Mouse (Mus musculus) gastrocnemius, postnatal 10 days (tissue): ENCODE results near the gene Add2. TPM values are rescaled to one million over a fixed set of nuclear protein-coding genes. Genes with fewer than 3 reads are reported as not detected.

Experiments
- DNase-seq: peaks from one replicate; pipeline ENCODE4 v3.0.0; 2021; ENCODE audit warnings: mixed read lengths
- total RNA-seq, 2 experiments: library from RNA; stranded (reverse); gene quantifications; 2 replicates each; pipeline ENCODE4 v1.2.3; 2021

Gene Add2
- total RNA-seq, 2 experiments from 2014 or later, result 0.68 to 1.9 TPM

DNA sequence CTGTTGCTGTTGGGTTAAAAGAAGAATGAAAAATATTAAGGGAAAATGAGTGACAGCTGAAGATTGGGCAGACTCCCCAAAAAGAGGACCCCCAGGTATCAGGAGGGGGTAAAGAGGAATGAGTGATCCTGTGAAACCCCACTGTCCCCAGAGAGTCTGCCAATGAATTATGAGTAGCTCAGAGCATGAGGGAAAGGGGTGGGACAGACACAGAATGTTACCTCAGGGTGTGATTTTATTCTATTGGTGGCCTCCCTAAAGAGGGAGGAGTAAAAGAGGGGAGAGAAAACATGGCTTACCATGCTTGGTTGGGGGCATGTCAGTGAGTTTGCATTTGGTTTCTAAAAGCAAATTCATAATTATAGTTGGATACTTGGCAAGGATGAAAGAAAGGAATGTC, 50.8 kb downstream of the Add2 start:
- DNase-seq, result no peak

DNA sequence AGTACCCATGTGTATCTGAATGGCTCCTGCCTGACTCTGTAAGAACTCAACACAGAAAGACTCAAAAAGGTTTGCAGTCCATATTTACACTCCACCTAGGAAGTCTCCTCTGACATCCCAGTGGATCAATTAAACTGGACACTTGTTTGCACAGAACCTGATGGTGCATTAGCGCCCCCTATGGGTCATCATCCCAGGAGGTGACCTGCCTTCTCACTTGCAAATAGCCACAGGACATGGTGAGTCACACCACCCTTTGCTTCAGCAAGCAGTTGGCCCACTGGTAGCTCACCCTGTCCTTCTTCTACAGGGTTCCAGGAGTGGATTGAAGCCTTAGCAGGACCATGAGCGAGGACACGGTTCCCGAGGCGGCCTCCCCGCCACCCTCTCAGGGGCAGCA, 57.0 kb downstream of the Add2 start:
- DNase-seq, result peak; percentile 67

DNA sequence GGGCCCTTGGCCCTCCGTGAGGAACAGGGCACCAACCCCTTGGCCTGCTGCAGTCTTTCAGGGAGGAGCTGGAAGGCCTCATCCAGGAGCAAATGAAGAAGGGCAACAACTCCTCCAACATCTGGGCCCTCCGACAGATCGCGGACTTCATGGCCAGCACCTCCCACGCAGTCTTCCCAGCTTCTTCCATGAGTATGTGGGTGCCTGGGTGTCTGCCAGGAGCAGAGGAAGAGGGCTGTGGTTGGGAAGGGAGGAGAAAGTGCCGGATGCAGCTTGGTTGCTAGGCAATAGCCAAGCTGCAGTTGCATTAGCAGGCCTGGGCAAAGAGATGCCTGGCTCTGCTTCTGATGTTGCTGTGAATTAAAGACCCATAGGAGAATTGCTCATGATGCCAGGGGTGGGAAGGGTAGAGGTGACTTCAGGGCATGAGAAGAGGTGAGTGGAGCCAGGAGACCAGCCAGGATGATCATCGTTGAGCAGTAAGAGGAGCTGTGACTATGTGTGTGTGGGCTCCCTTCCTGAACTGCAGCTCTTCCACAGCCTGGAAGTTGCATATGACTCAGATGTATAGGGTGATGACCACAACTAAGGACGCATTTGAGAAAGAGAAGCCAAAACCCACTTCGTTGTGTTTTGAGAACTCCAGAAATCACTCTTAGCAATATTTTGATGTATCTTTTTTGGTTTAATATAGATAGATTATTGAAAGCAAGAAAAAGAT, 58.5 kb downstream of the Add2 start:
- DNase-seq, result peak; percentile 41

DNA sequence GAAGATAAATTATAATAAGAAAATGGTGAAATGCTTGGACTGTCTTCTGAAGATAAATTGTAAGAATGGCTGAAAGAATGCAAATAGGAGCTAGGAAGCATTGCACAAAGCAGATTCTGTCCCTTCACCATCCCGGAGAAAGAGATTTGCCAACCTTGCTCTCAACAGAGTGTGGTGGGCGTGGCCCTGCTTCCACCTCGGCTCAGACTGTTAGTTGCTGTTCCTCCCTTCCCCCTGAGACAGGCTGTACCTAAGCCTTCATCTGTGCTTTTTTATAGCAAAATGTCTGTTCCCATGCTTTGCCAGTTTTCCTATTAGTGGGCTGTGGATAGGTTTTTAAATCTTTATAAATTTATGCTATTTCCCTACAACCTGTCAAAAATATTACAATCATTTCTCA, 59.3 kb downstream of the Add2 start:
- DNase-seq, result no peak

- DNase-seq, result no peak
Measured at GRCm38 (mm10) chr6:86094202-86094838, 65.8 kb downstream of the Add2 start.

DNA sequence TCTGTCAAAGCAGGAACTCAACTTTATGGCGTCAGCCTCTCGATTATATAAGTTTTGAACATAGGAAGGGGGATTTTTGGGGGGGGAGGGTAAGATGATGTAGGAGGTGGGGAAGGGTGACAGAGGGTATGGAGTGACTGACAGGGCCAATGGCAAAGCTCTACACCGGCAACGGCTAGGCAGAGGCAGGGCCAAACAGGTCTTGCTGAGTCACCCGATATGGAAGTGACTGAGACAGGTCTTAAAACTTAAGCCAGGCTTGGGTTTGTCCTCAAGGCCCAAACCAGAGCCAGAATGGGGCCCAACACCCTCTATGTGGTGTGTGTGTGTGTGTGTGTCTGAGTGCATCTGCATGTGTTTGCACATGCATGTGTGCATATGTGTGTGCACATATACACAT, 67.0 kb downstream of the Add2 start:
- DNase-seq, result no peak

- no peak for DNase-seq
Measured at GRCm38 (mm10) chr6:86096733-86097132, 68.3 kb downstream of the Add2 start.

GRCm38 (mm10) chr6:86097155-86097554, 68.7 kb downstream of the Add2 start:
- DNase-seq, result peak; percentile 21

DNA sequence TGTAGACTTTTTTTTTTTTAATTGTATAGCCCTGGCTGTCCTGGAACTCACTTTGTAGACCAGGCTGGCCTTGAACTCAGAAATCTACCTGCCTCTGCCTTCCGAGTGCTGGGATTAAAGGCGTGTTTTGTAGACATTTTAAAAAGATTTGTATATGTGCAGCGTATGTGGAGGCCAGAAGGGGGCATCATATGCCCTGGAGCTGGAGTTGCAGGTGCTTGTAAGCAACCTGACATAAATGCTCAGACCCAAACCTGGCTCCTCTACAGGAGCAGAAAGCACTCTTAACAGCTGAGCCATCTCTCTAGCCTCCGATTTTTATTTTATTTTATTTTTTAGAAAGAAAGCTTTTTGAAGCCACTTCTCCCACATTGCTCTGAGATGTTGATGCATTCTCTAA, 70.5 kb downstream of the Add2 start:
- DNase-seq, result no peak

DNA sequence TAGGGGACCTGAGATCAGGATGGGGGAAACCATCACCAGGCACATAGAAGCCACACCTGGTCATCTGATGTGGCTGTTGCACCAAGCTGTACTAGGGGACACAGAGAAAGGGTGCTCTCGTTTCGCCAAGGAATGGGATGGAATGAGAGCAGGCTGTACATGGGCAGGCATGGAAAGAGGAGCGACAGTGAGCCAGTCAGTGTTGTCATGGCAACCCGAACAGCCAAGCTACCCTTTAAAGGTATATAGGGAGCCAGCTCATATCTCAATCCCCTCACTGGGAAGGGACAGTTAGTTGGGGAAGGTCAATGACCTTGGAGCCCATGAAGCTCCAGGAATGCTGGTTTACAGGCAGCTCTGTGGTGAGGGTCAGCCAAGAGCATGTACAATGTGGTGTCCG, 73.0 kb downstream of the Add2 start:
- no peak for DNase-seq

- no peak for DNase-seq
Measured at GRCm38 (mm10) chr6:86102874-86103273, 74.4 kb downstream of the Add2 start.

GRCm38 (mm10) chr6:86103614-86104013, 75.1 kb downstream of the Add2 start:
- DNase-seq, result no peak

DNA sequence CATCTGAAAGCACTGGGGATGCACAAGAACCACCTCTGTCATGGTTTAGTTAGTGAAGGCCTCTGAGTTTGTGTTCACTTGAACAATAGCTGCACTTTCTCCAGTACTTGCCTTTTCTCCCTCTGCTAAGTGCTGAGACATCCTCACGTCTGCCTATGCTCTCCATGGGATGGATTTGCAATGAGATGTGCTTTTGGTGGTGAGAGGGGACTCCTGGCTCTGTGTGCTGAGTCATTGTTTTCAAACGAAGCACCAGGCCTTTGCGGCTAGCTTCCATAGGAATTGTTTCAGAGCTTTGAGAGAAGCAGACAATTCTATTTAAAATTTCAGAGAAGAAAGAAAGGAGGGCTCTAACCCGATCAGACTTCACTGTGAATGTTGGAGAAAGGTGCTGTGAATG, 76.2 kb downstream of the Add2 start:
- no peak for DNase-seq

DNA sequence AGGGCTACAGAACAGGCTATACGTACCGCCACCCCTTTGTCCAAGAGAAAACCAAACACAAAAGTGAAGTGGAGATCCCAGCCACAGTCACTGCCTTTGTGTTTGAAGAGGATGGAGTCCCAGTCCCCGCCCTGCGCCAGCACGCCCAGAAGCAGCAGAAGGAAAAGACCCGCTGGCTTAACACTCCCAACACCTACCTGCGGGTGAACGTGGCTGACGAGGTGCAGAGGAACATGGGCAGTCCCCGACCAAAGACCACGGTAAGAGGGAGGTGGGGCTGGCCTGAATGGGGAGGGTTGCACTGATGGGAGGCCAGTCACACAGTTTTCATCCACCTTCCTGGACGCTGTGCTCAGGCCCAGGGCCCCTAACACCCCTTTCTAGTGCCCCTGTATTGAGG, 77.6 kb downstream of the Add2 start:
- no peak for DNase-seq

- no peak for DNase-seq
Measured at GRCm38 (mm10) chr6:86107101-86107500, 78.6 kb downstream of the Add2 start.

DNA sequence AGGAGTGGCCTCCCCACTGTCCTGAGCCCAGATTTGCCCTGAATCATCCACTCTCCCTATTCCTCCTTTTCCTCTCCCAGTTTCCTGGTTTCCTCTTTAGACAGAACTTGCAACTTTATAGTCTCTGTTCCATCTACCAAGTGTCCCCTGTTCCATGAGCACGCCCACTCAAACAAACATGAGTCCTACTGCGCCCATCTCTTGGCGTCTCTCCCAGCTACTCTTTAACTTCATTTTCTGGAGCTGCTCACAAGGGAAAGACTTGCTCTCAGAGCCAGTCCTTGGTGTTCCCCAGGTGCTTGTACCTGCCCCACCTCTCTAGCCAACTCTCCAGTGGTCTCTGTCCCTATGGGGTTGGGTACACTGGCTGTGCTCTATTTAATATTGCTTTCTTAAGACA, 87.4 kb downstream of the Add2 start:
- DNase-seq, result no peak

GRCm38 (mm10) chr6:86123057-86123456, 94.6 kb downstream of the Add2 start:
- no peak for DNase-seq

DNA sequence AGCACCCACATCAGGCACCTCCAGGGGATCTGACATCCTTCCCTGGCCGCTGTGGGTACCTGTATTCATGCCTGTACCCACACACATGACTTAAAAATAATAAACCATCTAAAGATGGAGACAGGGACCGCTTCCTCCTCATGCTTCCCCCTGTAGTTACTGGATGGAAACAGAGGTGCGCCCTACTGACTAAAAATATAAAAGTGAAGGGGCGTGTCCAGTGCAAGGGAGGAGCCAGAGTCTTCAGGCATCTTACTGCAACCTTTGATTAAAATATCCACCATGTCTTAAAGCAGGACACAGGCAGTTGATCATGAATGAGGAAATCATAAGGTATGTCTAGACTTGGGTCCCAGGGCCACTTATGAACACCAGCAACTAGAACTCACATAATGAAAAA, 97.3 kb downstream of the Add2 start:
- DNase-seq, result no peak

DNA sequence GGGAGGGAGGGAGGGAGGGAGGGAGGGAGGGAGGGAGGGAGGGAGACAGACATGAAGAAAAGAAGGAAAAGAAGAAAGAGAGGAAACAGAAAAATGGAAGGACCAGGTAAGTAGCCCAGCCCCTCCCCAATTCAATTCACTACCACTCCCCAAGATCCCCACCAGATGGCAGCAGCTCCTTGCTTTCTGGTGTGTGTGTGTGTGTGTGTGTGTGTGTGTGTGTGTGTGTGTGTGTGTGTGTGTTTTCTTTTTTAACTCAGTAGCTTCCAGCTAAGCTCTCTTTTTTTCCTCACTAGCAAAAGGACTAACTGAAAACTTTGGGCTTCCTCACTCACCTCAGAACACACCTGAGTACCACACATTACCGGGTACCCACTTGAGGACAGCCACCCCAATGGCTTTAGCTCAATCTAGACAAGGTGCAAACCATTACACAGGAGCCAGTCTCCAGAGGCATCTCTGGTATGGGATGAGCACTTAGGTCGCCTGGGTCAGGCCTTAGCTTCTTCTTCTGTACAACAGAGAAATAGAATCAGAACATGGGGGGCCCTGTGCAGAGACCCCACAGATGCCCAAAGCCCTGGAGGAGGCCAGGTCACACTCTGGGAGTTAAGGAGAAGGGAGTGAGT, 98.6 kb downstream of the Add2 start:
- peak; percentile 51 for DNase-seq

- no peak for DNase-seq
Measured at GRCm38 (mm10) chr6:86128504-86128903, 100.0 kb downstream of the Add2 start.

DNA sequence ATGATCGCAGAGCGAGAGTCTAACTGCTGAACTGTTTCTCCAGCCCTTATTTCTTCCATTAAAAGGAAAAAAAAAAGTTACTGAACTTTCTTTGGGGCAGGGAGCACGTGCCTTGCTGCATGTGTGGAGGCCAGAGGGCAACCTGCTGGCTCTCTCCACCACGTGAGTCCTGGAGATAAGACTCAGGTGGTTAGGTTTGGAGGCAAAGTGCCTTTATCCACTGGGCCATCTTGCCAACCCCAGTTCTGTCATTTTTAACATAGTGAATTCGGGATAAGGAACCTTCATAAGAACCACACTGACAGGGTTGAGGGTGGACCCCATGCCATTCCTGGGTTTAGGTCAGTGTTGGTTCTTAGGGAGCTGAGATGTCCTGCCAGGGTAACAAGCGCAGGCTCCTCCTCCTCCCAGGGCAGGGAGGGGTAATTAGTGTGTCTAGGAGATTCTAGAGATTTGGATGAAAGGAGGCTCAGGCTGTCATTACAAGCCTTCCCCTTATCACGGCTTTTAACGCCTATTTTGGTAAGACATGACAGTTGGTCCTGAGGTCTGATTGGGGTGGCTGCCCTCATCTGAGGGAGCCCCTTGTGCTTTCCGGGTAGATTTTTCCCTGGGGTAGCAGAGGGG, 101.5 kb downstream of the Add2 start:
- DNase-seq, result no peak

DNA sequence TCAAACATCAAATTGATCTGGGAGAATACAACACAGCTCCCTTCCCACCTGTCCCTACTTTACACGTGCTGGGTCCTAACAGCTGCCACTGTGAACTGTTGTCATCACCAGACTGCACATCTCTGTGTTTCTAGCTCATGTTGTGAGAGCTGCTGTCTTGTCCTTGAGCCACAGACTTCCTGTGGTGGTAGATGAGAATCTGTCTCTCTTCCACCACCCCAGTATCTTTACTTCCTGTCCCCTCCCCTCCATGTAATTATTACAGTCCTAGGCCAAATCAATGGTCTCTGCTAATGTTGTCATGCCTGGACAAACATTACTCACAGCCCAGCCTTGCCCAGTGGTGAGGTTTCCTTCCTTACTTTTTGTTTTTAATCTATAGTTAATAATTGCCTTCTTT, 105.4 kb downstream of the Add2 start:
- no peak for DNase-seq

DNA sequence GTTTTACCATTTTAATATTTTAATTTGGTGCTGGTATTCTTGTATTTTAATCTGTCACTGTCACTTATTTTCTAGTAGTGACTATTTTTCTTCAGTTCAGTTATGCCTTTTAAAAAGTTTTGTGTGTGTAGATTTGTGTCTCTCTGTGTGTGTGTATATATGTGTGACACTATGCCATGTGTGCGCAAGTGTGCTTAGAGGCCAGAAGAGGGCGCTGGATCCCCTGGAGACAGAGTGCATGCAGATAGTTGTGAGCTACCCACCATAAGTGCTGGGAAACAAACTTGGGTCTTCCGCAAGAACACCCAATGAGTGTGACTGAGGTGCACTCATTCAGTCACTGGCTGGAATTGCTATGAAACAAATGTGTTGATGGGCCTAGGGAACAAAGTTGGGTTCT, 107.7 kb downstream of the Add2 start:
- no peak for DNase-seq
